Mouse (Mus musculus) liver (tissue): Measurements from ENCODE around the gene Trpd52l3.

ENCODE experiments used
- DNase-seq: peaks from one replicate; pipeline ENCODE4 v3.0.0-alpha.2; 2020; ENCODE audit warnings: mixed read lengths

Gene Trpd52l3

DNA sequence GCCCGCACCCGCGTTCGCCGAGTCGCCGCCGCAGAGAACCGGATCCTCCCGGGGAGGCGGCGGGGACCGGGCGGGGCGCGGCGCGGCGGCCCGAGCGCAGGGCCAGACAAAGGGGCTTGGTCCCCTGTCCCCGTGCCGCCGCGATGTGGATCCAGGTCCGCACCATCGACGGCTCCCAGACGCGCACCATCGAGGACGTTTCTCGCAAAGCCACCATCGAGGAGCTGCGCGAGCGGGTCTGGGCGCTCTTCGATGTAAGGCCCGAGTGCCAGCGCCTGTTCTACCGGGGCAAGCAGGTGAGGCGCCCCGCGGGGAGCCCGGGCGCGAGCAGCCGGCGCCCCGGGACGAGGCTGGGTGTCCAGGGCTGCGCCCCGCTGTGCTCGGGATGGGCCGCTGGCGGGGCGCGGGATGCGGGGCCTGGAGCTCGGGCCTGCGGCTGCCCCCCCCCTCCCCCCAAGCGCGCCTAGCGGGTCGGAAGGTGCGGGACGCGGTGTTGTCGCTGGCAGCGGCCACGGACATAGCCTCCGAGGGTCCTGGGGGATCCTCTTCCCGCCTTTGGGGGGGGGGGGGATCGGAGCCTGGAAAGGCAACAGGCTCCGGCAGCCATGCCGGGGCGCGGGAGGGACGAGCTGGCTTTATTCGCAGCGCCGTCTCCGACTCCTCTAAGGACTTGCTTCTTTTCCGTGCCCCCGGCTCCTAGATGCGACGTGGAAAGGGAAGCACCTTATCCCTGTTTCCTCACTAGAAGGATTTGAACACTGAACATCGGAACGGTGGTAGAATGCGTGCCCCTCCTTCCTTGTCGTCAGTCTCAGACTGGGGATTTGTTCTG is 27.3 kb downstream of the Trpd52l3 start:
- DNase-seq, result peak; percentile 47

GRCm38 (mm10) chr19:30031468-30031931 is 27.9 kb downstream of the Trpd52l3 start:
- no peak for DNase-seq

- no peak for DNase-seq
Measured at GRCm38 (mm10) chr19:30032206-30032605, 28.6 kb downstream of the Trpd52l3 start.

- no peak for DNase-seq
Measured at GRCm38 (mm10) chr19:30035361-30035760, 31.8 kb downstream of the Trpd52l3 start.

DNA sequence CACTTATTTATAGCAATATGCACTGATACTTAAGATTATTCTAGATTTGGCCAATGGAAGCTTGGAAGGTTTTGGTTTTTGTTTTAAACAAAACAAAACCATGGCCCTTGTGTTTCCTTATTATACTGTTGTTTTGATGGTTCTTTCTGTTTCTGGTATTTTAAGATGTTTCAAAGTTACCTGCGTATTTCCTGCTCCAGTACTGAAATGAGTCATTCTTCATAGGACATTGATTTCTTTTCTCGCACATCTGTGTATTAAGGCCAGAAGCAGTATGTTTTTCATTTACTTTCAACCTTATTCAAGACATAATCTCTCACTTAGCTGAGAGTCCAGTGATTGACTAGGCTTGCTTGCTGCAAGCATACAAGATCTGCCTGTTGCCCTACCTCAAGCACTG is 40.1 kb downstream of the Trpd52l3 start:
- DNase-seq, result no peak

- no peak for DNase-seq
Measured at GRCm38 (mm10) chr19:30044630-30045029, 41.0 kb downstream of the Trpd52l3 start.

GRCm38 (mm10) chr19:30045857-30046256 is 42.3 kb downstream of the Trpd52l3 start:
- peak; percentile 44 for DNase-seq

GRCm38 (mm10) chr19:30050584-30050983 is 47.0 kb downstream of the Trpd52l3 start:
- DNase-seq, result peak; percentile 75

DNA sequence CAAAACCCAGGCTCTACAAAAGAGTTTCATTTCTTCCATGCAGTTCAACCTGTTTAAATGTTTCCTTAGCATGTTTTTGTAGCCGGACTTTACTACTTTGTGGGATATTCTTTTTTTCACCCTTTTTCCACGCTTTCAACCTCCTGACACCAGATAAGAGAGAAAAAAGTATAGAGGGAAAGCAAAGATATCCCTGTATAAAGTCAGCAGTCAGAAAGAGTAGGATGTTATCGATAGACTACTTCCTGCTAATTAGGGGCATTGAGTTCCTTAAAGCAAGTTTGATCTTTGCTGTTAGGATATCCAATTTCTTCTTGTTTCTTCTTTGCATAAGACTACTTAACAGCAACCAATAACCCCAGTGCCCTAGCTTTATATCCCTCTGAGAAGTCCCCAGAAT is 47.9 kb downstream of the Trpd52l3 start:
- DNase-seq, result no peak

DNA sequence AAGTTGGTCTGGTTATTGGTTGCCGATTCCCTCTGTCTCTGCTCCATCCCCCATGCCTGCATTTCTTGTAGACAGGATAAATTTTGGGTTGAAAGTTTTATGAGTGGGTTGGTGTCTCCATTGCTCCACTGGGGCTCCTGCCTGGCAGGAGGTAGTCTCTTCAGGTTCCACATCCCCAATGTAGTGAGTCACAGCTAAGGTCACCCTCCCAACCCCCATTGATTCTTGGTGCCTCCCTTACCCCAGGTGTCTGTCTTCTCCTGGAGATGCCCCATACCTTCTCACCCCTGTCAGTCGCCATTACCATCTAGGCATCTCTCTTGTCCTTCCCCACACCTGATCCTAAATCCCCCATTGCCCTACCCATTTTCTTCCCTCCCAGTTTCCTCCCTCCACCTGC is 50.6 kb downstream of the Trpd52l3 start:
- DNase-seq, result no peak
